Mouse (Mus musculus): Measurements from ENCODE around the gene Kcp.

Kcp gene

DNA sequence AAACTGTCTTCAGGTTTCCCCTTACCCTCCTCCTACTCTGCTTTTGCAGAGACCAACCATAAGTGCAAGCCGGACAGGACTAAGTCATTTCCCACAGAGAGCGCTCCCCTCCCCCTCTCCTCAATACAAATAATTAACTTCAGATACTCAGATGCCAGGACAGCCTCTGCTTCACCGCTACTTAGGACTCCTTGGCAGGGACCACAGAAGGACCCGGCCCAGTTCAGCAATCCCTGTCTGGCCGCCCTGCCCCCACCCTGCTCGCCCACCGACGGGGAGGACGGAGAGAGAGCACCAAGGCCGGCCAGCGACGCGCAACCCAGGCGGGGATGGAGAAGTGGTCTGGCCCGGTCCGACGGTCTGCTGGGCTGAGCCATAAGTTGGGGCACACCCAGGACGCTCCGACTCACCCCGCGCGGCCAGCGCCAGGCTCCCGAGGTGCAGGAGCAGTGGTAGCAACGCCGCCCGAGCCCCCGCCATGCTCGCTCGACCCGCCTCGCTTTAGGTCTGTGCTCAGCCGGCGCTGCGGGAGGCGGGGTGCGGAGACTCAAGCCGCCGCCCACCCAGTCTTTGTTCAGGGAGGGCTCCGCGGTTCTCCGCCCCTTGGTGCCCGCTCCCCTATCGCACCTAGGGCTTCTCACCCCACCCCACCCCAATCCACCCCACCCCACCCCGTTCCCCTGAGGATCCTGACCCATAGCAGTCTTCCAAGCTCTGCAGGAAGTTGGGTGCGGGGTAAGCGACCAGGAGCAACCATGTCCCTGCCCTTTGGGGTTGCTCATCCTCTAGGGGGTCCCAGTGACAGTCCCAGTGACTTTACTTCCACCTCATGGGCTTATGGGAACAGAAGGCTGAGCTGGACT is at the start of gene Kcp:
Gene Kcp (minus strand): TSS at position 506 of the 863 bp plus-strand sequence.
- DNase-seq (ENCODE audit: extremely low read depth, insufficient read length, low spot score): no peak

DNA sequence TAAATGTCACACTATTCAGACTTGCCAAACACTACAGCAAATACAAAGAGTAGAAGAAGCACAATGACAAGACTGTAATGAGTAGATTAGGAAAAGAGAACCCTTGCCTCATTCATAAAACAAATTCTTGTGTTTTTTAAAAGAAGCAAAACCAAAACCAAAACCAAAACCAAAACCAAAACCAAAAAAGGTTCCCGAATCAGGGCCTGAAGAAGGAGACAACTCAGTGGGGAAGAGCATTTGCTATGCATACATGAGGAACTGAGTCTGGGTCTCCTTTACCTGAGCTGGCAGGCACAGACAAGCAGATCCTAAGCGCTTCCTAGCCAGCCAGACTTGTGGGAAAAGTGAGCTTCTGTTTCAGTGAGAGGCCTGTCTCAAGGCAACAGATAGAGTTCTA is 49.4 kb upstream of the Kcp start:
- DNase-seq (ENCODE audit: extremely low read depth, insufficient read length, low spot score): no peak

- DNase-seq (ENCODE audit: extremely low read depth, insufficient read length, low spot score): no peak
Observed at GRCm38 (mm10) chr6:29552526-29552925, 44.8 kb upstream of the Kcp start.

GRCm38 (mm10) chr6:29548086-29548485 is 40.3 kb upstream of the Kcp start:
- DNase-seq (ENCODE audit: extremely low read depth, insufficient read length, low spot score): no peak

GRCm38 (mm10) chr6:29547582-29547981 is 39.8 kb upstream of the Kcp start:
- DNase-seq (ENCODE audit: extremely low read depth, insufficient read length, low spot score): peak; percentile 16

GRCm38 (mm10) chr6:29545611-29546010 is 37.9 kb upstream of the Kcp start:
- DNase-seq (ENCODE audit: extremely low read depth, insufficient read length, low spot score): no peak

- no peak for DNase-seq (ENCODE audit: extremely low read depth, insufficient read length, low spot score)
Observed at GRCm38 (mm10) chr6:29540956-29541355, 33.2 kb upstream of the Kcp start.

DNA sequence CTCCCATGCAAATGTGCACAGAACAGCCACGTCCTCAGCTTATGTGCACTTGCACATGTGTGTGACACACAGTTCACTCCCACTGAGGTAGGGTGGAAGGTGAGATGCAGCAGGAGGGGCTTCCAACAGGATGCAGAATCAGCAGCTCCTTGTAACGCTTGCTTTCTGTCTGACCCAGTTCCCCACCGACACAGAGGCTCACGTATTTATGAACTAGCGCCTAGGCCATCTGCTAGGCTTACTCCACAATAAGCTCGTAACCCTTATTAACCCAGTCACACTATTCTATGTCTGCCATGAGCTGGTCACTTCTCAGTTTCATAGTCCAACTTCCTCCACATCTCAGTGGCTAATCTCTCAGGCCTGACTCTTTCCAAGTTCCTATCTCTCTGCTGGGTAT is 32.5 kb upstream of the Kcp start:
- no peak for DNase-seq (ENCODE audit: extremely low read depth, insufficient read length, low spot score)

GRCm38 (mm10) chr6:29539502-29539901 is 31.8 kb upstream of the Kcp start:
- DNase-seq (ENCODE audit: extremely low read depth, insufficient read length, low spot score): no peak

GRCm38 (mm10) chr6:29537221-29537620 is 29.5 kb upstream of the Kcp start:
- DNase-seq (ENCODE audit: extremely low read depth, insufficient read length, low spot score): no peak

- no peak for DNase-seq (ENCODE audit: extremely low read depth, insufficient read length, low spot score)
Observed at GRCm38 (mm10) chr6:29536651-29537193, 29.0 kb upstream of the Kcp start.

DNA sequence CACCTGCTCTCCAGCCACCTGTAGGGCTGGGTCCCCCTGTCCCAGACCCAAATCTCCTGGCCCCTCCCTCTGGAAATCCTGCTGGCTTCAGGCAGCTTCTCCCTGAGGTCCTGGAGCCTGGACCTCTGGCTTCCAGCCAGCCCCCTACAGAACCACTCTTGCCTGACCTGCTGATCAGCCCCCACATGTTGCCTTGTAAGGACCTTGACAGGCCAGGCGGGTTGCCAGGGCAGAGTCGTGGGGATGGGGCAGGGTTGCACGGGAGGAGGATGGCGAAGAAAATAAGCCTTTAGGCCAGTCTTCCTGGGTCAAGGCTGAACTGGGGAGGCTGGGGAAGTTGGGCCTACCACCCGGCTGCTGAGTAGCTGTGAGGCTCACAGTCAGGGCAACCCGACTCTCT is 27.6 kb upstream of the Kcp start:
- peak; percentile 19 for DNase-seq (ENCODE audit: extremely low read depth, insufficient read length, low spot score)

GRCm38 (mm10) chr6:29530050-29530449 is 22.3 kb upstream of the Kcp start:
- no peak for DNase-seq (ENCODE audit: extremely low read depth, insufficient read length, low spot score)

- no peak for DNase-seq (ENCODE audit: extremely low read depth, insufficient read length, low spot score)
Observed at GRCm38 (mm10) chr6:29529444-29529820, 21.7 kb upstream of the Kcp start.

DNA sequence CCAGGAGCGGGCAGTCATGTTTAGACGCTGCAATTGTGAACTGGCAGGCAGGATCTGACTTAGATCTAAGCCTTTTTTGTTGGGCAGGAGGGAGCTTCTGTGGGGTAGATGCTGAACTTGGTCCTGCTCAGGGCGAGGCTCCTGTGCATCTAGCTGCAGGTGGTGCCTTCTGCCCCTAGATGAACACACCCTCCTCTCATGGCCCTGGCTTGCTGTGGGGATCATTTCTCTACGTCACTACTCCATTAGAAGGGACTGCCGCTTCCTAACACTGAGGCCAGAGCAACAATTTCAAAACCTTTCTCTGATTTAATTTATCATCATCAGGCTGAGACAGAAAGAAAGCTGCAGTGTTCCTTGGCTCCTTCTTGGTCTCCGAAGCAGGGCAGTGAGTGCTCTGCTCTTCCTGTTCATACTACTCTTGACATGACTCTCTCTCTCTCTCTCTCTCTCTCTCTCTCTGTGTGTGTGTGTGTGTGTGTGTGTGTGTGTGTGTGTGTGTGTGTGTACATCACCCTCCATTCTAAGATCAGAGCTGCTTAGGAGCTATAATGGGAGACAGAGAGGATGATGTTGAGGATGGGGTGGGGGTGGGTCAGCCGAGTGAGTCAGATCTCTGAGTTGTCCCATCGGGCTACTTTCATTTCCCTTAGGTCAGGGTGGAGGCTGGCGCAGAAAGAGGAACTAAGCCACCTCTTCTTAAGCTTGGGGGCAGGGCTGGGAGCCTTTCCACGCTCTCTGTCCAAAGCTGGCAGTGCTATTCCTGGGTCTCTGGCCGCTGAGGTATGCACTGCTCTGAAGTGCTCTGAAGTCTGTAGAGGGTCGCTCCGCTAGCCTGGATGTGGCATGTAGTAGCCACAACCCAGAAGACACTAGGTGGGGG is 21.1 kb upstream of the Kcp start:
- DNase-seq (ENCODE audit: extremely low read depth, insufficient read length, low spot score): peak; percentile 45

DNA sequence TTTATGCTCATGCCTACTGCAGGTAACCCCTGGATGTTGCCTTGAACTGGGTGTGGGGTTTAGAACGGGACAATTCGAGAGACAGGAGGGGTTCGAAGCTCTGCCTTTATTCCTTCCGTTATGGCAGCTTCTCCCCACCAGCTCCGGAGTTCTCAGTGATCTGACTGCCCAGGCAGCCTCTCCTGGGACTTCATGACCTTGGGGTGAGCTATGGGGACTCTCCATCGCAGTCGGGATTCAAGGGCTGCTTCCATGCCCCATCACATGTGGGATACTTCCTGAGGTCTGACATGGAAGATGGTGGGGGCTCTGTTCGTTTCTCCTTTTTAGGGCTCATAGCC is 20.4 kb upstream of the Kcp start:
- DNase-seq (ENCODE audit: extremely low read depth, insufficient read length, low spot score): peak; percentile 16

- DNase-seq (ENCODE audit: extremely low read depth, insufficient read length, low spot score): peak; percentile 36
Observed at GRCm38 (mm10) chr6:29527361-29528164, 19.8 kb upstream of the Kcp start.

DNA sequence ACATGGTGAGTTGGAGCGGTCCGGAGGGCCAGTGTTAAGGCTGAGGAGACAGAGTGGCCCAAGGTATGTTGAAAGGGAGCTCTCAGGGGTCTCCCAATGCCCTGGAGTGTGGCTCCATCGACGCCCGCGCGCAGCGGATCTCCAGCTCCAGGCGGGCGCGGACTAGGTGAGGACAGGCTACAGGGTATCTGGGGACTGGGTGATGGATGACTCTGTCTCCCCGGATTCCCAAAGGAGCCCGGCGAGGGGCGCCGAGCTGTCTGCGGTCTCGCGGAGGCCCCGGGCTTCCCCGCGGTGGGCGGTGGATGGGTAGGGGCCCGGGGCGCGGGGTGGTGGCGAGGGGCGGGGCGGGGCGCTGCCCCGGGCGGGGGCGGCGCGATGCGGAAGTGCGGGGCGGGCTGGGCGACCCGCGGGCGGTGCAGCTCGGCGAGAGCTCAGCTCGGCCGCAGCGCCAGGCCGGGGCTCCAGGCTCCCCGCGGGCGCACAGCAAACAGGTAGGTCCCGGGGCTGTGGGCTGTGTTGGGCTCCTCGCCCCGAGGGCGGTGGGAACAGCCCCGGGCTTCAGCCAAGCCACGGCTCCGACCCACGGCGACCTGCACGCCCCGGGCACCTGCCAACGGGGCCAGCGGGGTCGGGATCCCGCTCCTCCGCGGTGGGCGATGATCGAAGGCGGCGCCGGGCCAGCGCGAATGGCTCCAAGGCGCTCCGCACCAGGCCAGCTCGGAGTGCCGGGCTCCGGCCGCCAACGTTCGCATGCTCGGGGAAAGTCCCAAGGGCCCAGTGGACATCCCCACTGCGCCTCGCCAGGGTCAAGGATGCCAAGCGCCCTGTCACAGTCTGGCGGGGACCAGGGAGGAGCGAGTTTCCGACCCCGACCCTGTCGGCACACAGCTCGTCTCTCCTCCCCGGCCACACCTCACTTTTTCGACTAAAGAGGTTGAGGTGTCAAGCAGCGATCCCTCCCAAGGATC is 18.8 kb upstream of the Kcp start, which contains the start of gene Irf5:
Gene Irf5 (plus strand): TSS at position 345 of the 971 bp plus-strand sequence.
- peak; percentile 66 for DNase-seq (ENCODE audit: extremely low read depth, insufficient read length, low spot score)

DNA sequence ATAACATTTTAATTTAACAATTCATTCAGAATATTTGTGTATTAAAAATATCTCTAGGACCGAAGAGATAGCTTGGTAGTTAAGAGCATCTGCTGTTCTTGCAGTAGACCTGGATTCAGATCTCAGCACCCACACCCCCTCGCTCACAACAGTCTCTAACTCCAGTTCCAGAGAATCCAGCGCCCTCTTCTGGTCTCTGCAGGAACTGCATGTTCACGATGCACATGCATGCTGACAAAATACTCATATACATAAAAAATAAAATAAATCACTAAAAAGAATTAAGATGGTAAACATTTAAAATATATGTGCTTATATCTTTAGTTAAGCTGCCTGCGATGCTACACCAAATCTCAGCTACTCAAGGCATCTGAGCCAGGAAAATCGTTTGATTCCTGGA is 17.5 kb upstream of the Kcp start:
- DNase-seq (ENCODE audit: extremely low read depth, insufficient read length, low spot score): no peak
